9 mouse cellular contexts compared by ENCODE assay signal in genomic region chrX:166971721-166972120, GRCm38 (mm10).
DNase-seq lines count a peak whose midpoint lies in the region; ATAC-seq and TF ChIP-seq lines count a peak whose summit lies in the region.
"Had no signal": no experiment of that assay in that cellular context is flagged by ENCODE, and none has a peak within 500 bp of the region (broad histone marks: within the 10 kb centered on the region; RNA-seq: fewer than 3 reads in every experiment).

No protein-coding gene starts in this region.

- intact Hi-C loops in gastrocnemius, postnatal 36 days (cut with DNase I), result loop anchor here (10.0 kb wide), 1 partner anchor 57 kb away; no protein-coding TSS in a partner anchor

- no peak for TF ChIP-seq POLR2A in kidney, adult 2 months (IDR thresholded peaks at IDR 0.05; ENCODE audit: low read depth, low read length)

- H3K27ac ChIP-seq in kidney, adult 2 months (ENCODE audit: insufficient read depth, low read depth, low read length), result no peak overlapping the region
- peak overlapping the region; percentile 65 for H3K27ac ChIP-seq in heart, embryonic 15.5 days
- H3K27ac ChIP-seq in midbrain, embryonic 14.5 days (replicated peaks; ENCODE audit: low read depth, low read length), result no peak overlapping the region
- H3K27ac ChIP-seq: embryonic facial prominence, embryonic 15.5 days had no signal

- no peak overlapping the region for H3K4me3 ChIP-seq in kidney, adult 2 months (ENCODE audit: insufficient read depth, low read depth, low read length)
- H3K4me3 ChIP-seq in heart, embryonic 15.5 days, result no peak overlapping the region
- H3K4me3 ChIP-seq in midbrain, embryonic 14.5 days (replicated peaks; ENCODE audit: low read depth, low read length), result no peak overlapping the region
- H3K4me3 ChIP-seq: embryonic facial prominence, embryonic 15.5 days had no signal

- H3K36me3 ChIP-seq in kidney, adult 2 months (ENCODE audit: control insufficient read depth, insufficient read depth, low read length), result no peaks in the 10 kb centered on the region
- H3K36me3 ChIP-seq in heart, embryonic 15.5 days, result no peaks in the 10 kb centered on the region
- H3K36me3 ChIP-seq in midbrain, embryonic 14.5 days (ENCODE audit: control insufficient read depth, insufficient read depth, low read length), result no peaks in the 10 kb centered on the region
- H3K36me3 ChIP-seq: embryonic facial prominence, embryonic 15.5 days had no signal

- H3K9me3 ChIP-seq in heart, embryonic 15.5 days (replicated peaks), result no peaks in the 10 kb centered on the region
- no peaks in the 10 kb centered on the region for H3K9me3 ChIP-seq in midbrain, embryonic 14.5 days (ENCODE audit: control insufficient read depth, low read length)
- H3K9me3 ChIP-seq: embryonic facial prominence, embryonic 15.5 days had no signal

- no peak for TF ChIP-seq CTCF in kidney, adult 2 months (conservative IDR thresholded peaks at IDR 0.05; ENCODE audit: insufficient read depth, insufficient read length, low read depth, low read length)

- H3K27me3 ChIP-seq in kidney, adult 2 months (replicated peaks; ENCODE audit: control insufficient read depth, insufficient read depth, low read length), result no peaks in the 10 kb centered on the region
- H3K27me3 ChIP-seq in heart, embryonic 15.5 days, result no peaks in the 10 kb centered on the region
- peaks cover 8% of the 10 kb centered on the region; the same call in 1 of the 2 replicates for H3K27me3 ChIP-seq in midbrain, embryonic 14.5 days (ENCODE audit: control insufficient read depth, insufficient read depth, low read length)
- H3K27me3 ChIP-seq: embryonic facial prominence, embryonic 15.5 days had no signal

- H3K9ac ChIP-seq in heart, embryonic 15.5 days, result no peak overlapping the region
- H3K9ac ChIP-seq in midbrain, embryonic 14.5 days (replicated peaks; ENCODE audit: low read length), result no peak overlapping the region
- H3K9ac ChIP-seq: embryonic facial prominence, embryonic 15.5 days had no signal

- peak; percentile 27 for DNase-seq in kidney, adult 2 months
- no peak for DNase-seq in kidney, adult 11 months
- DNase-seq in brain, adult 2 months (ENCODE audit: low read depth, low spot score), result peak; percentile 20
- peak; percentile 69 for DNase-seq in midbrain, embryonic 14.5 days
- DNase-seq in ovary, postnatal 36 days (ENCODE audit: low spot score), result no peak
- DNase-seq in gastrocnemius, postnatal 36 days, result no peak

- no peaks in the 10 kb centered on the region; the same call in 1 of the 2 replicates for H3K4me1 ChIP-seq in kidney, adult 2 months (ENCODE audit: control insufficient read depth, insufficient read depth, low read length)
- H3K4me1 ChIP-seq in heart, embryonic 15.5 days (replicated peaks), result peaks cover 7% of the 10 kb centered on the region
- no peaks in the 10 kb centered on the region for H3K4me1 ChIP-seq in midbrain, embryonic 14.5 days (ENCODE audit: control insufficient read depth, insufficient read depth, low read length)
- H3K4me1 ChIP-seq: embryonic facial prominence, embryonic 15.5 days had no signal

- WGBS in kidney, adult 2 months, result 6% methylated on average over 1 of the region's 1 CpGs
- WGBS in heart, embryonic 15.5 days, result 11% methylated on average over 1 of the region's 1 CpGs
- WGBS in midbrain, embryonic 14.5 days, result 19% methylated on average over 1 of the region's 1 CpGs

- peak; percentile 89 for ATAC-seq in heart, embryonic 15.5 days (replicated peaks; ENCODE audit: insufficient number of reproducible peaks, insufficient read depth, low FRiP score, low read depth)
- peak; percentile 57; the same call in 1 of the 2 replicates for ATAC-seq in midbrain, embryonic 14.5 days (ENCODE audit: low FRiP score, low TSS enrichment)
- ATAC-seq in inflammation-experienced regulatory T-cells, adult 6 months, result no peak

- no peak overlapping the region for H3K4me2 ChIP-seq in heart, embryonic 15.5 days
- H3K4me2 ChIP-seq in midbrain, embryonic 14.5 days (ENCODE audit: low read length), result no peak overlapping the region
- H3K4me2 ChIP-seq: embryonic facial prominence, embryonic 15.5 days had no signal

Comparison
In these comparisons a context has a peak if more than half of its experiments do, and no peak if none do; other contexts are left out.
1. DNase-seq: peak in kidney, adult 2 months (single experiment), brain, adult 2 months (single experiment) and midbrain, embryonic 14.5 days (single experiment); none in kidney, adult 11 months (single experiment), ovary, postnatal 36 days (single experiment) and gastrocnemius, postnatal 36 days (0 of 2).